Mouse (Mus musculus) heart, postnatal 0 days (tissue): ENCODE measurements around the gene Mrpl53.

ENCODE experiments used
- CTCF ChIP-seq: IDR thresholded peaks from 2 replicates; pipeline ENCODE4 v1.5.1; 2016; ENCODE audit warnings: antibody characterized with exemption, control low read depth, low read depth
- EP300 ChIP-seq: IDR thresholded peaks from 2 replicates; pipeline ENCODE4 v1.6.1; 2016; ENCODE audit warnings: antibody characterized with exemption, low read depth

DNA sequence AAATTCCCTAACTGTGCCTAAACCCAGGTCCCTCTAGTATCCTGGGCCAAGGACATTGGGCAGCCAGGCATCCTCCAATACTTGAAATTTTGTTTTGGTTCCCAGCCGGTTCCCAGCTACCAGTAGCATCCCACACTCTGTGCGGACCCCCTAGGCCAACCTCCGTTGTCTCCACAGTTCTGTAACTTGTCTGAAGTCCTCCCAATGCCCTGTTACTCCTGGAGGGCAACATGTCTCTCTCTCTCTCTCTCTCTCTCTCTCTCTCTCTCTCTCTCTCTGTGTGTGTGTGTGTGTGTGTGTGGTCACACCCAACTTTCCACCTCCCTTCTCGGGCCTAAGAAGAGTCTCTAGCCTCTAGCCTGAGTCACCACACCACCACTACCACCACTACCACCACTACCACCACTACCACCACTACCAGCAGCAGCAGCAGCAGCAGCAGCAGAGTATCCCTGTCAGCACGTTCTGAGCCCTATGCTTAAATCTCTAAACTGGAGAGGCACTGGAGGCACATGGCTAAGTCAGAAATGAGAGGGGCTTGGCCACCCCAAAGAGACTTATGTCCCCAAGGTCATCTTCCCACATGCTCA lies 27.5 kb downstream of the Mrpl53 start:
- TF ChIP-seq CTCF (no peak), EP300 (no peak)
